Mouse (Mus musculus) liver, postnatal 0 days (tissue): ENCODE results near the gene Nras. TPM values are rescaled to one million over a fixed set of nuclear protein-coding genes. Genes with fewer than 3 reads are reported as not detected.

ENCODE experiments used
- ATAC-seq: fragments of 200-750 bp; cut with Nextera tagmentation; 2 replicates; pipeline ENCODE4 v1.8.0; 2017; ENCODE audit warnings: mild to moderate bottlenecking, moderate library complexity
- DNase-seq: peaks from one replicate; pipeline ENCODE4 v3.0.0-alpha.2; 2016
- H3K27ac ChIP-seq: fragments of 300-500 bp; sonication (generic); 2 replicates; pipeline ENCODE4 v1.5.1; 2014; ENCODE audit warnings: antibody characterized with exemption, moderate library complexity, mild to moderate bottlenecking, low read depth
- H3K27me3 ChIP-seq: fragments of 300-500 bp; sonication (generic); 2 replicates; pipeline ENCODE4 v1.6.1; 2014; ENCODE audit warnings: low read length, control low read depth, mixed read lengths; ENCODE audit not compliant: insufficient read depth
- H3K36me3 ChIP-seq: fragments of 300-500 bp; sonication (generic); replicated peaks from 2 replicates; pipeline ENCODE4 v1.6.1; 2014; ENCODE audit warnings: mild to moderate bottlenecking, control low read depth, low read length, moderate library complexity, mixed read lengths; ENCODE audit not compliant: insufficient read depth
- H3K4me1 ChIP-seq: fragments of 300-500 bp; sonication (generic); 2 replicates; pipeline ENCODE4 v1.6.1; 2014; ENCODE audit warnings: antibody characterized with exemption, mild to moderate bottlenecking, control low read depth; ENCODE audit not compliant: insufficient read depth
- H3K4me2 ChIP-seq: fragments of 300-500 bp; sonication (generic); 2 replicates; pipeline ENCODE4 v1.6.1; 2014; ENCODE audit warnings: low read depth, mild to moderate bottlenecking, low read length, moderate library complexity, mixed read lengths
- H3K4me3 ChIP-seq: fragments of 300-500 bp; sonication (generic); 2 replicates; pipeline ENCODE4 v1.5.1; 2014; ENCODE audit warnings: low read depth, low read length
- H3K9ac ChIP-seq: fragments of 300-500 bp; sonication (generic); replicated peaks from 2 replicates; pipeline ENCODE4 v1.6.1; 2014; ENCODE audit warnings: mild to moderate bottlenecking, moderate library complexity
- H3K9me3 ChIP-seq: fragments of 300-500 bp; sonication (generic); 2 replicates; pipeline ENCODE4 v1.6.1; 2016; ENCODE audit warnings: mild to moderate bottlenecking, control low read depth, low read length, mixed read lengths
- CTCF ChIP-seq: sonication (generic); IDR thresholded peaks from 2 replicates; pipeline ENCODE4 v1.5.1; 2016; ENCODE audit warnings: antibody characterized with exemption, low read depth
- EP300 ChIP-seq: IDR thresholded peaks from 2 replicates; pipeline ENCODE4 v1.6.1; 2016; ENCODE audit warnings: antibody characterized with exemption, low read depth, mild to moderate bottlenecking
- WGBS: fragments of 180-500 bp; shearing (Covaris S2); extraction: QIAGEN DNeasy Blood & Tissue Kit; methylation state at CpG from one replicate; pipeline ENCODE4 v1.1.7; 2014; ENCODE audit not compliant: insufficient replicate concordance; 5-methylcytosine and 5-hydroxymethylcytosine counted together
- polyA plus RNA-seq: library from polyadenylated mRNA; unstranded; fragments of >200 nt; fragmentation: Nextera tagmentation; extraction: Ambion mirVana; gene quantifications from 2 replicates; pipeline ENCODE4 v1.2.1, GENCODE M21; 2015

Nras gene
- polyA plus RNA-seq, 1 experiment from 2014 or later, result 19.4 TPM

- no peak overlapping the region for H3K27ac ChIP-seq
- no peak overlapping the region for H3K9ac ChIP-seq
- peaks cover 29% of the 10 kb centered on the region for H3K36me3 ChIP-seq
- H3K4me1 ChIP-seq, result no peaks in the 10 kb centered on the region
- ATAC-seq, result no peak
- no peaks in the 10 kb centered on the region for H3K9me3 ChIP-seq
- H3K4me3 ChIP-seq, result no peak overlapping the region
- 90% methylated on average over 6 of the region's 6 CpGs for WGBS
- no peak overlapping the region for H3K4me2 ChIP-seq
- TF ChIP-seq CTCF, result no peak
- no peak for DNase-seq
- H3K27me3 ChIP-seq, result no peaks in the 10 kb centered on the region
Measured at GRCm38 (mm10) chr3:103068971-103069370, 10.9 kb downstream of the Nras start.

DNA sequence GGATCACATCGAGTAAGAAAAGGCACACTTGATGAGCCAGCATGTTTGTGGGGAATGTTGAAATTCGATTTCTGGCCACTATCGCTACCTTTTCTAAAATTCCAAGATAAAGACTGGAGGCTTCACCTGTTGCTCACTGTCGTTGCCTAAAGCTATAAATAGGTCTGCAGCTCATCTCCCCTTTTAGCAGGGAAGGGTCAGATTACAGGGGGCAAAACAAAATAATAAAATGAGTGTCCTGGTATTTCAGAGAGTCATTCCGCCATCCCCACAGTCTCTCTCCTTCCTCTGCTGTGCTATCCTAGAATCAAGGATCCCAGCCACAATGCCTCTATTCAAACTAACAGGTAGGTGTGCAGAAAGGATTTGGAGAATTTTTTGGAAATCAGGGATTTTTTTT, 15.7 kb downstream of the Nras start, which contains the start of gene Ampd1:
Gene Ampd1 (plus strand): TSS at position 244 of the 400 bp plus-strand sequence.
- Histone ChIP-seq H3K9me3 (no peaks in the 10 kb centered on the region), H3K4me1 (no peaks in the 10 kb centered on the region), H3K4me3 (no peak within 1 kb of the TSS), H3K36me3 (0 out of 2 replicates have a peak, but pooled peaks cover 3% of the 10 kb centered on the region), H3K27ac (no peak within 1 kb of the TSS), H3K27me3 (no peaks in the 10 kb centered on the region), H3K4me2 (no peak within 1 kb of the TSS), H3K9ac (no peak within 1 kb of the TSS)
- whole genome bisulfite sequencing, result 73% methylated on average over 5 of the region's 5 CpGs
- TF ChIP-seq EP300 (no peak), CTCF (no peak)
- ATAC-seq (no peak), DNase-seq (no peak)

DNA sequence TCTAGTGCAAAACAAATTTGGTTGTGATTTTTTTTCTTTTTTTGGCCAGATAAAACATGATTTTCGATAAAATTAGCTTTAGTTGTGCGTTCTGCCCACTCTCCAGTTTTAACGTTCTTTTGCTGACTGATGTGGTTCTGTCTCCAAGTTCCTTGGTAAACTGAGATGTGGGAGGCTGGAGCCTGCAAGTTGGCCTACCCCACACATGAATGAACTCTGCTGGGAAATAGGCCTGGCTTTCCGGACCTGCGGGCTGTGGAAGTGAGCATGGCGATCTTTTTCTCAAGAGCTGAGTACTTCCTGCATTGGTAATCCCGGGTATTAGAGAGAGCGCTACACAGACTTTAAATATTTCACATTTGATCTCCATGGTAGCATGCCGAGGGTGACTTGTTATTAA, 17.8 kb downstream of the Nras start:
- Histone ChIP-seq H3K27me3 (no peaks in the 10 kb centered on the region), H3K4me3 (no peak overlapping the region), H3K9me3 (no peaks in the 10 kb centered on the region), H3K9ac (no peak overlapping the region), H3K36me3 (no peaks in the 10 kb centered on the region), H3K27ac (no peak overlapping the region), H3K4me1 (no peaks in the 10 kb centered on the region), H3K4me2 (no peak overlapping the region)
- no peak for ATAC-seq
- WGBS, result 77% methylated on average over 9 of the region's 9 CpGs
- no peak for TF ChIP-seq CTCF
- TF ChIP-seq EP300, result no peak
- no peak for DNase-seq

GRCm38 (mm10) chr3:103076476-103076875, 18.4 kb downstream of the Nras start:
- WGBS, result 75% methylated on average over 9 of the region's 9 CpGs
- Histone ChIP-seq H3K4me1 (no peaks in the 10 kb centered on the region), H3K4me2 (no peak overlapping the region), H3K9me3 (no peaks in the 10 kb centered on the region), H3K27me3 (no peaks in the 10 kb centered on the region), H3K36me3 (no peaks in the 10 kb centered on the region), H3K9ac (no peak overlapping the region), H3K4me3 (no peak overlapping the region), H3K27ac (no peak overlapping the region)
- TF ChIP-seq CTCF (no peak), EP300 (no peak)
- no peak for DNase-seq
- no peak for ATAC-seq

DNA sequence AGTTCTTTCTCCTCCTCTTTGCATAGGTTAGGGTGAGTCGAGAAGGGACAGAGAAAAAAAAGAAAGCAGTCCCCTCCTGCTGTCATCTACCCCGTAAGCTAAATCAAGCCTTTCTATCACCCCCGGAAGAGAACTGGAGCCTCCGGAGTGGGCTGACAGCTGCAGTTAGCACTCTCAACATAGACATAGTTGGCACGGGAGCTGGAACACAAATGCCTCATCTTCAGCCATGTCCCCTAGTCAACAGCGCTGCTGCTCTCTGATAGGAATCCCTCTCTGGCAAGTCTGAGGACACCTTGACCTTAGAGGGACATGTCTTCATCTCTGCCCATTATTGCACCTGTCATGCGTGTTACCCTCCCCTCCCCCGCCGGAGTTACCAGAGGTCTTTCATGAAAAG, 21.2 kb downstream of the Nras start:
- DNase-seq (no peak), ATAC-seq (no peak)
- 80% methylated on average over 9 of the region's 9 CpGs for WGBS
- Histone ChIP-seq H3K9me3 (no peaks in the 10 kb centered on the region), H3K9ac (no peak overlapping the region), H3K4me2 (no peak overlapping the region), H3K27ac (no peak overlapping the region), H3K36me3 (no peaks in the 10 kb centered on the region), H3K4me3 (no peak overlapping the region), H3K27me3 (no peaks in the 10 kb centered on the region), H3K4me1 (no peaks in the 10 kb centered on the region)
- TF ChIP-seq CTCF (no peak), EP300 (no peak)

- Histone ChIP-seq H3K9ac (no peak overlapping the region), H3K27ac (no peak overlapping the region), H3K36me3 (no peaks in the 10 kb centered on the region), H3K4me3 (no peak overlapping the region), H3K4me2 (no peak overlapping the region), H3K9me3 (no peaks in the 10 kb centered on the region), H3K4me1 (no peaks in the 10 kb centered on the region), H3K27me3 (no peaks in the 10 kb centered on the region)
- DNase-seq, result no peak
- 54% methylated on average over 11 of the region's 11 CpGs for WGBS
- TF ChIP-seq CTCF (no peak), EP300 (no peak)
- ATAC-seq, result peak; percentile 10; the same call in 1 of the 2 replicates
Measured at GRCm38 (mm10) chr3:103081051-103081450, 23.0 kb downstream of the Nras start.
